Comparison of ENCODE assay signal across 39 mouse cellular contexts in the genomic region with DNA sequence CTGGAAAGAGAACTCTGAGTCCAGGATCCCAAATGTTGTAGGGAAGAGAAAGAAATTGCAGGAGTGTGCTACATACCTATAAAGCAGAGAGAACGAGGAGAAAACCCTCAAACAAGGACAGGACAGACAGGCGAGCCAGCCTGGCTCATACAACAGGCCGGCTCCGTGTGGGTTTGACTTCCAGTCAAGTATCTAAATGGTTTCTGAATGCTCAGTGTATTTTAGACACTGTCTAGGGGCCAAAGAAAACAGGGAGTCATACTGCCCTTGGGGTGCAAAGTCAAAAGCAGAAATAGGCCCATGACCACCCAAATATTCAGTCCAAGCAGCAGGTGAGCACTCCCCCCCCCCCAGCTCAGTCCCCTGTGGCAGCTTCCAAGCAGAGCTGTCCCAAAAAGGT. TPM values are rescaled to one million over a fixed set of nuclear protein-coding genes. Genes with fewer than 3 reads are reported as not detected.
"Had no signal": no experiment of that assay in that cellular context is flagged by ENCODE, and none has a peak within 500 bp of the region (broad histone marks: within the 10 kb centered on the region; RNA-seq: fewer than 3 reads in every experiment).

No protein-coding gene starts in this region.

- H3K9ac ChIP-seq: limb, embryonic 12.5 days; limb, embryonic 13.5 days; liver, embryonic 12.5 days; liver, embryonic 13.5 days; liver, embryonic 14.5 days; liver, embryonic 15.5 days; liver, postnatal 0 days; lung, embryonic 14.5 days; lung, embryonic 15.5 days; midbrain, embryonic 12.5 days; midbrain, embryonic 13.5 days; midbrain, embryonic 15.5 days had no signal

- H3K4me2 ChIP-seq: limb, embryonic 12.5 days; limb, embryonic 13.5 days; liver, embryonic 11.5 days; liver, embryonic 12.5 days; liver, embryonic 13.5 days; liver, embryonic 15.5 days; lung, embryonic 14.5 days; lung, embryonic 15.5 days; midbrain, embryonic 11.5 days; midbrain, embryonic 12.5 days; midbrain, embryonic 13.5 days; midbrain, embryonic 15.5 days had no signal

- H3K27me3 ChIP-seq: limb, embryonic 12.5 days; limb, embryonic 13.5 days; liver, embryonic 12.5 days; liver, embryonic 13.5 days; liver, embryonic 15.5 days; lung, embryonic 15.5 days; megakaryocyte, embryonic 14.5 days; midbrain, embryonic 12.5 days; midbrain, embryonic 13.5 days; midbrain, embryonic 15.5 days had no signal

- DNase-seq: left cerebral cortex, postnatal 4 days; liver; liver, embryonic 13.5 days; liver, postnatal 0 days; lung, adult 18-20 months; lung, adult 2 months; lung, embryonic 14.5 days; lung, postnatal 10 days; lung, postnatal 14 days; lung, postnatal 36 days; lung, postnatal 4 days; midbrain, embryonic 14.5 days had no signal

- H3K4me3 ChIP-seq: left cerebral cortex, adult 2 months; limb, embryonic 12.5 days; limb, embryonic 13.5 days; liver, embryonic 12.5 days; liver, embryonic 13.5 days; liver, embryonic 15.5 days; lung, embryonic 15.5 days; megakaryocyte, embryonic 14.5 days; midbrain, embryonic 10.5 days; midbrain, embryonic 12.5 days; midbrain, embryonic 13.5 days; midbrain, embryonic 15.5 days; myocyte had no signal

- ATAC-seq: liver, embryonic 12.5 days; liver, postnatal 0 days; lung, postnatal 0 days; midbrain, embryonic 13.5 days; midbrain, embryonic 15.5 days; midbrain, embryonic 16.5 days had no signal

- H3K9me3 ChIP-seq: limb, embryonic 12.5 days; limb, embryonic 13.5 days; liver, embryonic 12.5 days; liver, embryonic 13.5 days; liver, embryonic 15.5 days; lung, embryonic 15.5 days; megakaryocyte, embryonic 14.5 days; midbrain, embryonic 10.5 days; midbrain, embryonic 12.5 days; midbrain, embryonic 13.5 days; midbrain, embryonic 15.5 days had no signal

- H3K4me1 ChIP-seq: liver, embryonic 12.5 days; liver, embryonic 13.5 days; liver, embryonic 15.5 days; megakaryocyte, embryonic 14.5 days; midbrain, embryonic 15.5 days had no signal

- H3K27ac ChIP-seq: left cerebral cortex, adult 2 months; limb, embryonic 12.5 days; liver, embryonic 12.5 days; liver, embryonic 13.5 days; liver, embryonic 14.5 days; liver, embryonic 15.5 days; lung, embryonic 15.5 days; macrophage; midbrain, embryonic 10.5 days; midbrain, embryonic 12.5 days; midbrain, embryonic 13.5 days; midbrain, embryonic 15.5 days had no signal

RNA-seq across cellular contexts. Expression of gene Pnldc1, which starts 4.2 kb away (rescaled TPM):
- total RNA-seq: megakaryocyte-erythroid progenitor cell, adult 5-6 weeks; monocyte, adult 5-6 weeks had no signal
- polyA plus RNA-seq: macrophage had no signal

RNA-seq across cellular contexts. Expression of gene Mrgprh, which starts 30.0 kb away (rescaled TPM):
- total RNA-seq: left cerebral cortex, adult 2 months; left cerebral cortex, postnatal 4 days; megakaryocyte progenitor cell, adult 5-6 weeks; megakaryocyte, adult 5-6 weeks; megakaryocyte-erythroid progenitor cell, adult 5-6 weeks; midbrain, postnatal 0 days; monocyte, adult 5-6 weeks had no signal
- polyA plus RNA-seq: limb, embryonic 11.5 days; liver, embryonic 11.5 days; liver, embryonic 12.5 days; liver, embryonic 13.5 days; liver, embryonic 14.5 days; liver, embryonic 15.5 days; liver, embryonic 16.5 days; liver, postnatal 0 days; lung, embryonic 14.5 days; lung, embryonic 15.5 days; lung, embryonic 16.5 days; lung, postnatal 0 days; macrophage; midbrain, embryonic 10.5 days; midbrain, embryonic 11.5 days; midbrain, embryonic 12.5 days; midbrain, embryonic 13.5 days; midbrain, embryonic 14.5 days; midbrain, embryonic 15.5 days; midbrain, embryonic 16.5 days; midbrain, postnatal 0 days; myocyte; neural tube, embryonic 11.5 days had no signal

RNA-seq across cellular contexts. Expression of gene Acat3, which starts 34.6 kb away (rescaled TPM):
- total RNA-seq: monocyte, adult 5-6 weeks had no signal
